Mouse (Mus musculus): ENCODE results near the gene Mpnd.

Gene Mpnd

GRCm38 (mm10) chr17:56005415-56006061 is at the start of gene Mpnd, which contains the start of gene Stap2:
Gene Mpnd (plus strand): TSS chr17:56005711.
Gene Stap2 (minus strand): TSS chr17:56005584.
- peak; percentile 68 for DNase-seq

- peak; percentile 79 for DNase-seq
Measured at GRCm38 (mm10) chr17:55956129-55956528, 49.4 kb upstream of the Mpnd start.

GRCm38 (mm10) chr17:55956591-55956990 is 48.9 kb upstream of the Mpnd start:
- no peak for DNase-seq

- peak; percentile 84 for DNase-seq
Measured at GRCm38 (mm10) chr17:55957168-55957567, 48.3 kb upstream of the Mpnd start.

- DNase-seq: no peak
Measured at GRCm38 (mm10) chr17:55957726-55958583, 47.6 kb upstream of the Mpnd start.

DNA sequence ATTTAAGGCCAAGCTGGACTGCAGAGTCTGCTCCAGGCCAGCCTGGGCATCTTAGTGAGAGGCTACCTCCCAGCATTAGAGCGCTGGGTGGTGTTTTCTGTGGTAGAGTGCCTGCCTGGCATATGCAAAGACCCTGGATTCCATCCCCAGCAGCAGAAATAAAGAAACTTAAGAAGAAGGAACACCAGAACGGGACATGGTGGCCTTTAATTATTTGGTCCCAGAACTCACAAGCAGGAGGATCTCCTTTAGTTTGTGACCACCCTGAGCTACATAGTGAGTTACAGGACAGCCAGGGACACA is 47.0 kb upstream of the Mpnd start:
- DNase-seq: no peak

GRCm38 (mm10) chr17:55958918-55959728 is 46.4 kb upstream of the Mpnd start, which contains the start of gene Yju2:
Gene Yju2 (plus strand): TSS chr17:55959099.
- DNase-seq: peak; percentile 92

- DNase-seq: no peak
Measured at GRCm38 (mm10) chr17:55959946-55960740, 45.4 kb upstream of the Mpnd start.

DNA sequence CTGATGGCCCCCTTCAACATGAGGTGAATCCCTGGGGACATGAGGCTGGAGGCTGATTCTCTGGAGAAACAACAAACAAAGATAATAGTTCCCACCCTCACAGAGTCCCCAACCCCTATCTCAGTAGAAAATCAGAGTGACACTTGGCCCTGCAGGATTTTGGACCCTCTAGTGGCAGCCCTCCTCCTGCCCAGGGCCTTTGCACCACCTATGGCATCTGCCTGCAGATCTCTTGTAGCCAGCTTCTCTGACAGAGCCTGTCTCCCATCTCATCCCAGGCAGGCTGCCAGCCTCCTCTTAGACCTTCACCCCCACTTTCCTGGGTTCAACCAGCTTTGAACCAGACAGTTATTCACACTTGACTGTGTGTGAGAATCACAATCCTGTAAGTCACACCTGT is 44.7 kb upstream of the Mpnd start:
- no peak for DNase-seq

GRCm38 (mm10) chr17:55961631-55962030 is 43.9 kb upstream of the Mpnd start:
- DNase-seq: no peak

GRCm38 (mm10) chr17:55963171-55963570 is 42.3 kb upstream of the Mpnd start:
- no peak for DNase-seq

DNA sequence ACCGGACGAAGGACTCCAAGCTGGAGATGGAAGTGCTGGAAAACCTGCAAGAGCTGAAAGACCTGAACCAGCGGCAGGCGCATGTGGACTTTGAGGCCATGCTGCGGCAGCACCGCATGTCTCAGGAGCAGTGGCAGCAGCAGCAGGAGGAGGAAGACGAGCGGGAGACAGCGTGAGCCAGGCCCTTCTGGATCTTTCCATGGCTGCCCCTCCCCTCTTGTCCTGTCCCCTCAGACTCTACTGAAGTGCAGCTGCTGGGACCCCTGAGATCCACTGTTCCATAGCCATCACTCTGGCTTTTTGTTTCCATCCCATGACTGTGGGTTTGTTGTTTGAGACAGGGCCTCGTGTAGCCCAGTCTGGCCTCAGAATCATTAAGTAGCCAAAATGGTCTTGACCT is 41.0 kb upstream of the Mpnd start:
- DNase-seq: no peak

GRCm38 (mm10) chr17:55964996-55965395 is 40.5 kb upstream of the Mpnd start:
- DNase-seq: no peak

GRCm38 (mm10) chr17:55967186-55967585 is 38.3 kb upstream of the Mpnd start:
- DNase-seq: no peak

DNA sequence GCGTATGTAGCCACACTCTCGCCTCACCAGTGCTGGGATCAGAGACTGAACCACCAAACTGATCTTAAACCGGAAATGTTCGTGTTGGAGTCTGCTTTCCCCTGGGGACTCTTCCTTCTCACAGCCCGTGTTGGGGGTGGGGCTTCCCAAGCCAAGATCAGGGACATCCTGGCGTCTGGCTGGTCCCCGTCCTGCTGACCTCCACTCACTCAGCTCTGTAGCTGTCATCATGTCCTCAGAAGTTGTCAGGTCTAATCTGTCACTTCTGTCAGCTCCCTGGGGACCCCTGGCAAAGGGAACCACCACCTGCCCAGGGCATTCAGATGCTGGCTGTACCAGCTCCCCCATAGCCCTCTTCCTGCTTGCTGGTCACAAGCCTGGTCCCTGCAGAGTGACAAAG is 37.3 kb upstream of the Mpnd start:
- no peak for DNase-seq

GRCm38 (mm10) chr17:55969560-55969959 is 36.0 kb upstream of the Mpnd start:
- DNase-seq: no peak

GRCm38 (mm10) chr17:55969966-55970891 is 35.3 kb upstream of the Mpnd start, which contains the start of gene Shd:
Gene Shd (plus strand): TSS chr17:55970467.
- DNase-seq: no peak

GRCm38 (mm10) chr17:55971453-55971852 is 34.1 kb upstream of the Mpnd start:
- no peak for DNase-seq

- DNase-seq: peak; percentile 83
Measured at GRCm38 (mm10) chr17:55976255-55976862, 29.2 kb upstream of the Mpnd start.

DNA sequence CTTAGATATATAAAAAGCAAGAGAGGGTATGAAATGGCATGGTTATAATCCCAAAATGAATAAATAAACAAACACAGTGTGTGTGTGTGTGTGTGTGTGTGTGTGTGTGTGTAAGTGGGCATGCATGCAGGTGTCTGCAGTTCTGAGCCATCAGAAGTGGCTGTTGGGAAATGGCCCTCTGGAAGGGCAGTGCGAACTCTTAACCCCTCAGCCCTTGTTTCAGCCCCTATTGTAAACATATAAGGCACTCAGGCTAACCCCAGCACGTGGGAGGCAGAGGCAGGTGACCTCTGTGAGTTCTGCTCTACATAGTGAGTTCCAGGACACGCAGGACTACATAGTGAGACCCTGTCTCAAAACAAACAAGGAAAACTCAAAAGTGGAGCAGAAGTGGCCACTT is 28.2 kb upstream of the Mpnd start:
- DNase-seq: no peak
